Mouse (Mus musculus): ENCODE data around the gene Sema4a. TPM values are rescaled to one million over a fixed set of nuclear protein-coding genes. Genes with fewer than 3 reads are reported as not detected.
A peak's percentile ranks its signal among the peaks of the same experiment; 100 is the strongest.
"Not testable (repeated sequence)": the region's sequence is repeated elsewhere in the genome, so short reads cannot be mapped to it uniquely, and the experiment has no call there.

The Sema4a gene
- total RNA-seq, 4 experiments from 2014 or later: 2.6 to 4.7 (median 3.8) TPM

DNA sequence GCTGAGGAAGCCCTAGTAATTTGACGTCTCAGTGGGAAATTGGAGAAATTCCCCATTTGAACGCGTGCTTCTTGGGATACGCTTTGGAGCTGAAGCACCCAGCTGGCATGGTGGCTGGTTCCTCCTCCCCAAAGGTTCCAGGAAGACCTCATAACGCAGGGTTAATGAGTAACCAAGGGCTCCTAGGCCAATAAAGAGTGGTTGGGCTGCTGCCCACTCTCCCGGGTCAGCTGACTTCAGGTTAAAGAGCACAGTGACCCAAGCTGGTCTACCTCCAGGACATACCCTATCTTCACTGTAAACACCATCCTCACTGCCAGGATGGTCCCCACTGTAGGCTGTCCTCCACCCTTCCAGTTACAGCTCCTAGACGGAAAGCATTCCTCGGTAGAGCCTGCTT, 4.7 kb downstream of the Sema4a start:
- DNase-seq (ENCODE audit: low spot score): no peak

DNA sequence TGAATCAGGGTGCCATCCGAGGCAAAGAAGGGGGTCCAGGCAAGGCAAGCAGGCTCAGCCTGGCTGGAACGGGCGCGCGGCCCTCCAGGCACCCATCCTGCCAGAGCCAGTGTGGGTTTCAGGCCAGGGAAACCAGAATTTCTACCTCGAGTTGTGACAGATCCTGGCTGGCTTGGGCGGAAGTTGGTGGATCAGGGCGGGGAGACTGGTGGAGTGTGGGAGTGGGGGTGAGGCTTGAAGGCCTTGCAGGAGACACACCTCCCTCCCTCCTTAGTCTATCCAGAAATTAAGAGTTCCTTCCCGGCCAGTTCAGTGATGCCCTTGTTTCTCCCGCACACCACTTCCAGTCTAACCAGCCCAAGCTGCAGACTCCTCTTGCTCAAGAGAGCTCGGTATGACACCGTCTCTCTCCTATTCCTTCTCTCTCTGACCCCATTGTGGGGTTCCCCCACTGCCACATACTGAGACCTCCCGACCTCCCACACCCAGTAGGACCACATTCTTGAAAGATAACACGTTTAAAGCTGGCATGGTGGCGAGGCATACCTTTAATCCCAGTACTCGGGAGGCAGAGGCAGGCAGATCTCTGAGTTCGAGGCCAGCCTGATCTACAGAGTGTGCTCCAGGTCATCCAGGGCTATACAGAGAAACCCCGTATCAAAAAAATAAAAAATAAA, 5.3 kb downstream of the Sema4a start:
- DNase-seq (ENCODE audit: low spot score): no peak

DNA sequence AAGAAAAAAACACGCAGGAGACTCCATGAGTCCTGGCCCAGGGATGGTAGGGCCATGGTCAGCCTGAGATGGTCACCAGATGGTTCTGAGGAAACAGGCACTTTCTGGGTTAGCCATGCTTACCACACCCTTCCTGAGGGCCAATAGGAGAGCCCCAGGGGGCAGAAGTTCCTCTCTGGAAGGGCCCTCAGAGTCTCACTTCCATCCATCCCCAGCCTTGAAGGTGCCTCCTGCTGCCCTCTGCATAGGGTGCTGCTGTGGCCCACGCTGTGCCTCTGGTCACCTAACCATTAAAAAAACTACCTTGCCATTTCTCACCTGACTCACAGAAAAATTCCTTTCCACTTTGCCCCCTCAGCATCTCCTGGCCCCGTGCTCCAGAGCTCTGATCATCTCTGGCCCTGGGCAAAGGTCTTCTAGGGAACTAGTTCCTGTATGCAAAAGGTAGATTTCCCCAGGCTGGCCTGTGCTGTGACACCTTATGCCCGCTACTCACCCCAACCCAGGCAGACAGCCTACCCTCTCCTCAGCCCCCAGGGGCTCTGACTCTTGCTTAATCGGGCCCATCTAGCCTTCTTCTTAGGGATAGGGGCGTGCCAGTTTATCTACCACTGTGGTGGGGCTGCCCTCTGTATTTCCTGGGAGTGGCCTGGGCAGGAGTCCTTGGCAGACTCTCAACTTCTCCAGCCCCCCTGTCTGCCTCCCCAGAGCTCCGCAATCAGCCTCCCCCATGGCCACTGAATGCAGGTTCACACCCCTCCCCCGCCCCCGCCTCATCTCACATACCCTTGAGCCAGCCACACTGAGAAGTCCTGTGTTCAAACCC, 6.0 kb downstream of the Sema4a start:
- no peak for DNase-seq (ENCODE audit: low spot score)

DNA sequence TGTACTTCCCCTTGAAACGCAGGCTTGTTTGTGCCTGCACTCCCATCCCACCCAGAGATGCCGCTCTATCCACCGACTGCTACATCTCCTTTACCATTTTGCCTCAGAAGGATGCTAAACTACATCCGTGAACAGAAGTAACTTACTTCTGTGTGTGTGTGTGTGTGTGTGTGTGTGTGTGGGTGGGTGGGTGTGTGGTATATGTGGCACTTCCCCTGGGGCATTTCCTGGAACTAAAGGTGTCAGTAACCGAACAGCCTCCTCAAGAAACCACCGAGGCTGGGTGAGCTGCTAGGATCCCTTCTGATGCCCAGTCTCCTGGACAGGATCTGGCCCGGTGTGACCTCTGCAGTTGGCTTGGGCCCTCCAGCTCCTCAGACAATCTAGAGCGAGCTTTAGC, 7.0 kb downstream of the Sema4a start:
- no peak for DNase-seq (ENCODE audit: low spot score)

DNA sequence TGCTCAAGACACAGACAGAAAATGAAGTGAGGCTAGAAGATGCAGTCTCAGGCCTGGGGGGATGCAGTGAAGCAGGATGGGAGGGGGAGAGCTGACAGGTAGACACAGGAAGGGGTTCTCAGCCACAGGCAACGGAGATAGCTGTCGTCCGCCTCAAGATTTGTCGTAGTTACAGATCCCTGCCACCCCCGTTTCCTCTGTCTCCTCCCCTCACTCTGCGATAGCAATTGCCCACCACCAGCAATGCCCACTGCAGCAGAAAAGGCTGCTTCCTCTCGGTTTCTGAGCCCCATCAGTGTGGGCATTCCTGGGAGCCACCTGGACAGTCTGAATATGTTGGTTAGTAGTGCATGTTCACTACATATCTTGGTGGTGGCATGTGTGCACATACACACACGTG, 7.6 kb downstream of the Sema4a start:
- no peak for DNase-seq (ENCODE audit: low spot score)

DNA sequence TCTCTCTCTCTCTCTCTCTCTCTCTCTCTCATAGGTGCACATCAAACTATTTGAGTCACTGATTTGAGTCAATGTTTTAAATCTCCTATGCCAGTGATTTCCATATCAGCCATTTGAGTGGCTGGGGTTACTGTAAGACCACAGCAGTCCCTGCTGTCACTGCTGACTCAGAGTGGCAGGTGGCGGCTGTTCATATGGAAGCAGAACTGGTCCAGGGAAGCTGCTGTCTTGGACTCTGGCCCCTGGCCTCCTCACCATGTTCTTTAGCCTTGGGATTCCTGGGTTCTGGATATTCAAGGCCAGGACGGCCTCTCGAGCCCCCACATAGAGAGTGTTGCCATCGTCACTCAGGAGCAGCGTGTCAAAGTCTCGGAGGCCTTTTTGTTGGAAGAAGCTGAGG, 8.3 kb downstream of the Sema4a start:
- no peak for DNase-seq (ENCODE audit: low spot score)

DNA sequence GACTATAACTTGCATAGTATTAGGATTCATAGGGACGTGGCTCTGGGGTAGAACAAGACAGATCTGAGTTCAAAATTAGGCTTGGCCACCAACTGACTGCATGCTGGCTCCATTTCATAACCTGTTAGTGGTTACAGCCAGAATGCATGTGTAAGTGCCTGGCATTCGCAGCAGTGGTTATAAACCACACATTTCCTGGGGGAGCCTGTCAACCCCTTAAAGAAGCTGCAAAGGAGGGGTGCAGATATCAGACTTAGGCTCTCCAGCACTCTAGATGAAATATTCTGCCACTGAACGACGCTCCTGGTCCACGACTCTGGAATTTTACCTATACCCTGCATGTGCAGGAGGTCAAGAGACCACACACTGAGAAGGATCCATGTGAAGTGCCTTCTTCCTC, 8.7 kb downstream of the Sema4a start:
- no peak for DNase-seq (ENCODE audit: low spot score)

DNA sequence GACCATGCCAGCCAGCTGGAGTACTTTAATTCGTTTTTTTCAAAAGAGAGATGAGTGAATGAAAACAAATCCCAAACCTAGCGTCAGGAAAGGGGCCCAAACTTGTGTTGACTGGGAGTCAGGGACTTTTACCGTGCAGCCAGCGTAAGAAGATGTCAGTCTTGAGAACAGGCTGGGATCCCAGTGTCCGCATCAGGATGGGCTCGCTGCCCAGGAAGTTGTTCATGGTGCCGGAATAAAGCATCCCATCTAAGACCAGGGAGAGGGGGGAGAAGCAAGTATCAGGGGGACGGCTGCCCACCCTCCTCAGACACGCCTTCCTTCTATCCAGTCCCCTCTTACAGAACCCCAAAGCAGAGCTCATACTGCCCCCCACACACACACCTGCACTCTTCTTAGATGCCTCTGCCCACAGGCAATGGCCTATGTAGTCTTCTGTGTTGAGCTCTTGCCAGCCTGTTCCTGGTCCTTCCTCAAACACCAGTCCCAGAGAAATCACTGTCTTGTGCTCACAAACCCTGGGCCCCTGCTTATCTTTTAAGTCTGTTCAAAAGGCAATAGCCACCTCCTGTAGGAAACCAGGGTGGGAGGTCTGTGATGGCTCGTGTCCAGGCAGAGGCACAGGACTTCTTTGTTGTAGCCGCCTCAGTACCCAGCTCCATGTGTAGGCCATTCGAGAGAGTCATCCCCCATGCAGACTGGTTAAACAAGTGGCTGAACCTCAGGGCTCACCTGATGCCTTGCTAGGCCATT, 10.4 kb downstream of the Sema4a start:
- DNase-seq (ENCODE audit: low spot score): no peak

DNA sequence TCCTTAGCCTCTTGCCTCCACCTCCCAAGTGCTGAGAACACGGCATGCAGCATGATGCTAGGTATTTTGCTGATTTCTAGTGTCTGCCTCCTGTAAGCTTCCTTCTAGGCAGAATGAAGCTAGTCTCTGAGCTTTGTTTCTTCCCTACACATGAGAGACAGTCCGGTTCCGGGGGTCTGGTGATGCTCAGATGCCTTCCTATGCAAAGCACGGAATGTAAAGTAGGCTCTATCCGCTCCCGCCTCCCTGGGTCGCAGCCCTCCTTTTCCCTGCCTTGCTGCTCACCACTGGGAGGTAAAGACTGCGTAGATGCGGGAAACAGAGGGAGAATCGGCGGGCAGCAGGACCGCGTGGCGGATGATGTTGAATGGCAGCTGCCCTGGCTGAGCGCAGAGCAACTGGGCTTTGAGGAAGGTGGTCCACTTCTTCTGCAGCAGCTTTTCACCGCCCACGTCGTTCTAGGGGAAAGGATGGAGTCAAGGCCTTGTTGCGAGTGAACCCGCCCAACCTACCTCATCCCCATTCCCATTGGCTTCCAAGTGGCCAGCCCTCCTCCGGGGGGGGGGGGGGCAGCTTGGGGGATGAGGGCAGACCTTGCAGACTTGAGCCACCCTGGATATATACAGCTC, 11.5 kb downstream of the Sema4a start:
- DNase-seq (ENCODE audit: low spot score): peak; percentile 22

DNA sequence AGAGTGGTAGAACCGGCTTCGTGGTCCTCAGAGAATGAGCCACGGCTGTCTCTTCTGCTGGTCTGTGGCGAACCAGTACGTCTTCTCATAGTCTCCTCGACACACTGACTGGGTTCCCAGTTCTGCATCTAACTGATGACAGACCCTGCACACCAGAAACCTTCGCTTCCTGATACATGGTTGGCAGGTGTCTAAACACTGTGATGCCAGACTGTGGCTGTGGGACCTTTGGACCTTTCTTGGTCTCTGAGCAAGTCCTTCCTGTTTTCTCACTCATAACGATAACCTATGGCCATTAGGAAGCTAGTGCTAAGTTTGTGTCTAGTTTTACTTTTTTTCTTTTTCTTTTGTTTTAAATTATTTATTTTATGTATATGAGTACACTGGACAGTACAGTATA, 12.5 kb downstream of the Sema4a start:
- no peak for DNase-seq (ENCODE audit: low spot score)

DNA sequence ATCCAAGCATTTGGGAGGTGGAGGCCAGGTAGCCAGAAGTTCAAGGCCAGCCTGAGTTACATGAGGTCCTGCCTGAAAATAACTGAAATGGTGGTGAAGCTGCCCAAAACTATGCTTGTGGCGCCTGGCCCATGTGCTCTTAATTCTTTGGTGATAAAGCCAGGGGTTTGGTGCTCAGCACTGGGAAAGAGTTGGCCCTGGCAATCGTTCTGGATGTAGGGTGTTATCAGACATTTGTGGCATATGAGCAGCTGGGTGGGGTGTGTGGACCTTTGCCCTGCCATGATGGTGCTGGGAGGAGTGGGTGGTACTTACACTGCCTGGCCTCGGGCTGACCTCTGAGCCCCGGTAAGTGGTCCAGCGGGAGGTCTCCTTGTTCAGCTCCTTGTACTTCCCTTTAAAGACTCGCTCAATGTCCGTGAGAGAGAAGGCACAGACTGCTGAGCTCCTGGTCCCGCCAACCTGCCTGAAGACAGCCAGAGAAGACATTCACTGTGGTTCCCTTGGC, 13.3 kb downstream of the Sema4a start:
- DNase-seq (ENCODE audit: low spot score): no peak

DNA sequence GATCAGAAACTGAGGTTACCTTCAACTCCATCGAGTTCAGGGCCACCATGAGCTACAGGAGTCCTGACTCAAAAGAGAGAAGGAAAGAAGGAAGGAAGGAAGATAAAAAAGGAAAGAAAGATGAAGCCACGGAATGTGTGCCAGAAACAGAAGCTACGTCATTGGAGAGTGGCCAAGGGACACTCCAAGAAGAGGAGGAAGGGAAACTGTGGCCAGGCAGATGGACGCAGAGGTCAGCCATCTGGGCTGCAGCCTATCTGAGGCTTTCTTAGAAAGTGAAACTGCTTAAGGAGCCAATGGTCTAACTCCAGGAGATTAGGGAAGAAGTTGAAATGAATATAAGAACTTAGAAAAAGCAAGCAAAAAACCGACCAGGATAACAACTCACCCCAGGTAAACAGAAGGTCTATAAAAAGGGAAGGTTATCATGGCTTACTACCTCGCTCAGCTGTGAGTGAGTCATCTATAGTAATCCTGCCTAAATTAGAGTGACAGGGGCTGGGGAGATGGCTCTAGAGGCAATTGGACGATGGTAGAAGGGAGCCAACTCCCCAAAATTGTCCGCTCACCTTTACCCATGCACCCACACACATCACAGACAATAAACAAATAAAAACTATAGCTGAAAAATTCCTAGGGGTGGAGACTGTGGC, 14.4 kb downstream of the Sema4a start:
- peak; percentile 44 for DNase-seq (ENCODE audit: low spot score)

DNA sequence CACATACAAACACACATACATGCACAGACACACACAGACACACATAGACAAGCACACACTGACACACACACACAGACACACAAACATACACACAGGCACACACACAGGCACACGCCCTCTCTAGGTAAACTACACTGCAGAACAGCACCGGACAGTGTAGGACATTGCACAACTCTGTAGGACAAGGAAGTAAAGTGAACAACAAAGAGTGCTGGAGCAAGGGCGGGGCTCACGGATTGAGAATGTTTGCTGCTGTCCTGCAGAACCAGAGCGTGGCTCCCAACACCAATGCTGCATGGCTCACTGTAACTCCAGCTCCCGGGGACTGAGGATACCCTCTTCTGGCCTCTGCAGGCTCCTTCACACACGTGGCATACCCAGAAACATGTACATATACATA, 18.1 kb downstream of the Sema4a start:
- no peak for DNase-seq (ENCODE audit: low spot score)

DNA sequence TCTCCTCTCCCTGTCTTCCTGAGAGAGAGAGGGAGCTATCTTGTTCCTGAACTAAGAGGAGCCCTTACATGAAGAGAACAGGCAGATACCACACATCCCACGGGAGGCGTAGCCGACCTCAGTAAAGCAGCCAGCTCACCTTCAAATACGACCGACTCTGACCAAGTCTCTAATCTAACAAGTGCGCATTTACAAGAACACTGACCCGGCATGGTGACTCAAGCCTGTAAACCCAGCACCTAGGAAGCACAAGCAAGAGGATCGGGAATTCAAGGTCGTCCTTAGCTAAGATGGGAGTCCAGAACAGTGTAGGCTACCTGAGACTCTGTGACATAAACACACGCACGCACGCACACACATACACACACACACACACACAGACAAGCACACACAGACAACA, 18.5 kb downstream of the Sema4a start:
- DNase-seq (ENCODE audit: low spot score): no peak

DNA sequence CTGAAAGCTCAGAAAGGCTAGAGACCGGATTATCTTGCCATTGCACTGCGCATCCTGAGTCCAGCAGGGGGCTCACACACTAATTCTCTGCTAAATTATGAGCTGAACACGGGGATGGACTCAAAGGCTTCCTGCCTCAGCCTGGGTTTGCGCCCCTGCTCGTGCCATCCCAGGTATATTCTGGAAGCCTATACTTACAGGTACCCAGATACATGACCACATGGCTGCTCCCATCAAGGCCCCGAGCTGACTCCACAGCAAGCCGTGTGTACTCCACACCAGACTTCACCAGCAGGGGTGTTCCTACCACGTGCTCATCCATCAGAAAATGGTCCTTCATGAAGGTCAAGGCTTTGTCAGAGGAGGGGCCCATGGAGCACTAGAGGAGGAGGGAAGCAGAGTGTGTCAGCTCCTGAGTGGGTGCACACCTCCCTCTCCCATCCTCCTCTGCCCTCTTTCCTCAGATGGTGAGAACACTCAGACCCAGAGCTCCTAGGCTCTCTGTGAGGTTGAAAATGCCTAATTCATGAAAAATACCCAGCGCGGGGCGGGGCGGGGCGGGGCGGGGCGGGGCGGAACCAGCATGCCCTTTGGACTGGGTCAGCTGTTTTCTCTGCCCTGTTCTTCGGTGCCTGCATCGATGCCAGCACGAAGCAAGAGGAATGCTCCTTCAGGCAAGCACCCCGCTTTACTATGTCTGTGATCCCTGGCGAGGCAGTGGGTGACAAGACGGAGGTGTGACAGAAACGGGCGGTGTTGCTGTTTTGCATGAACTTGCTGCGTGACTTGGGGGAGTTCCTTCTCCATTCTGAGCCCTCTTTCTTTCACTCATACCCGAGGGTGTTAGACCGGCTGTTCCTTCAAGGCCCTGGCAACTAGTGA, 20.2 kb downstream of the Sema4a start:
- no peak for DNase-seq (ENCODE audit: low spot score)

DNA sequence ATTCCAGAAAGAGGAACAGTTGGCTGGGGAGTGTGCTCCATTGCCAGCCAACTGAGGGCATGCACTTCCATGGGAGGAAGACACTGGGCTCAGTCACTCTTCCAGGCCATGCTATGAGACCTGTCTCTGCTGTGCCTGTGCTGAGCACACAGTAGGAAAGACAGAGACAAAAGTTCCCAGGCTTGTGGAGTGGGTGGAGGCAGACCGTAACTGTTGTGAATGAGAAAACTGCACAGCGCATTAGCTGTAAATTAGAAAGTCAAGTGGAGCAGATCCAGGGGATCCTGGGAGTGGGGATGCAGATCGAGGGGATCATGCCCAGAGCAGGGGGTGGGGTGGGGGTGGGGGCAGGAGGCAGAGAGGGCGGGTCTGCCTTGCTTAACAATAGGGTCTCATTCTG, 21.4 kb downstream of the Sema4a start:
- DNase-seq (ENCODE audit: low spot score): no peak

DNA sequence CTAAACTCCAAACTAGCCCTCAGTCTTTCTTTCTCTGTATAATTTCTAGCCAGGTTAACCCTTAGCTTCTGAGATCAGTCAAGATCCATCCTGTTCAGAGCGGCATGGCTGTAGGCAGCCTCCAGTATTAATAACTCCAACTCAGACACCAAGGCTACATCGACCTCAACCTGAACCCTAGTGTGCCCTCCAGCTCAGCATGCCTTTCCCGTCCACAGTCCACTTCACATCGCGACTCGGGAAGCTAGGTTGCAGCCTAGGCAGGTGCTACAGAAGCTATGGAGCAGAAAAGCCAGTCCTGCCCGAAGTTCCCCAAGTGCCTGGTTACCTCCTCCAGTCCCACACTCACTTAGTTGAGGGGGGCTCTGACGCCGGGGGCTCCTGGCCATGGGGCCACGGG, 23.5 kb downstream of the Sema4a start:
- no peak for DNase-seq (ENCODE audit: low spot score)

DNA sequence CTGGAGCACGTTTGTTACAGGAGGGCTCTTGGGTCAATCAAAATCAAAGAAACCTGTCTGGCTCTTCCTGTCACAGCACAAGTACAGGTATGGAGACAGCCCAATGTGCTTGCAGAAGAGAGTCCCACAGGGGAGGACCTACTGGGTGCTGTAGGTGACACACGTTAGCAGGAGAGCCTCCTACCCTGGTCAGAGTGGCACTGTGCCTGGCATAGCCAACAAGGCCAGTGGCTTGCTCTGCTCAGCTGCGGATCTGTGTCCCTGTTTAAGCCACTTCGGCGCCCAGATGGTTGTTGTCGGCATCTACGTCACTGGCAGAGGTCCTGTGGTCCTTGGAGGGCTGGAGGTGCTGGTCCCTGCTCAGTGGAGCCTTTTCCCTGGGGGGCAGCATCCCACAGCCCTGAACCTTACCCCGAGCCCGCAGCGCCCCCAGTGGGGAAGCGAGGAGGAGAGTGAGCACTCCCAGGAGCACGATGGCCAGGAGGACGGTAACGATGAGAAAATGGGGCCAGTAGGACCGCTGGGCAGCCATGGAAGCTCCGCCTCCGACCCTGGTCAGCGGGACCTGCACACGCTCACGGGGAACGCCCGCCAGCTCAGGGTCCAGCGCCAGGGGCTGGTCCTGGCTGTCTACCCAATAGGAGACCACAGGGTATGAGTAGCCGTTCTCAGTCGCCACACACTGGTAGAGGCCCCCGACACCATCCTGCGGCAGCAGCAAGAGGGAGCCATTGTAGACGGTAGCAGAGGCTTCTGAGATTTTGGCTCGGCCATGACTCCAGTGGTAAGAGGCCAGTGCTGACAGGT, 24.4 kb downstream of the Sema4a start:
- DNase-seq (ENCODE audit: low spot score): no peak

DNA sequence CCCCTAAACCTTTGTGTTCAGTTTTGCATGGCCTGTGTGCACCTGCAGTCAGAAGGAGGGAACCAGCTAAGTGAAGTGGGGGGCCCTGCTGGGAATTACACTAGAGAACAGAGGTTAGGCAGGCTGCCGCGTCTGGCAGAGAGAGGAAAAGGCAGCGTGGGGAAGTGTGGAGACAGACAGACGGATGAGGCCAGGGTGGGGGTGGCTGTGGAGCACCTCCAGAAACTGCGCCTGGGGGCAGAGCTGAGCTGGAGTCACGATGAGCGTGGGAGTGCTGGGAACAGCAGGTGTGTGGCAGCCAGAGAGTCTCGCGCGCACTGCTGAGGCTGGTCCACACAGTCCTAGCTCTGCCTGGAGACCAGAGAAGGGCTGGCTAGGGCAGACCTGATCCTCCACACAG, 25.5 kb downstream of the Sema4a start:
- no peak for DNase-seq (ENCODE audit: low spot score)

DNA sequence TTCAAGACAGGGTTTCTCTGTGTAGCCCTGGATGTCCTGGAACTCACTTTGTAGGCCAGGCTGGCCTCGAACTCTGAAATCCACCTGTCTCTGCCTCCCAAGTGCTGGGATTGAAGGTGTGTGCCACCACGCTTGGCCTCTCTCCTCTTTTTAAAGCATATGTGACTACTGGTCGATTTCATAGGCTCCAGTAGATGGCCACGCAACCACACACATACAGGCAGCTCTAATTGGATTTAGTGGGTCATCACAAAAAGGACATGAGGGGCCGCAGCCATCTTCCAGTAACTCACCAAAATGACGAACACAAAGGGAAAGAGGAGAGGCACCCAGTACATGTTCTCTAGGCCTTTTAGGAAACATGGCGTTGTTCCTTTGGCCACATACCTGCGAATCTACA, 32.3 kb downstream of the Sema4a start:
- not testable (repeated sequence) for DNase-seq (ENCODE audit: low spot score)
